Mouse (Mus musculus) splenic B cell, adult 2 months (primary cell): ENCODE results near the gene Wdr82.
A peak's percentile ranks its signal among the peaks of the same experiment; 100 is the strongest.
"Not testable (repeated sequence)": the region's sequence is repeated elsewhere in the genome, so short reads cannot be mapped to it uniquely, and the experiment has no call there.

Experiments used
- DNase-seq: peaks from one replicate; pipeline ENCODE4 v3.0.0-alpha.2; 2011; ENCODE audit warnings: low read depth, low spot score
- H3K27me3 ChIP-seq: 2 replicates; pipeline ENCODE4 v1.6.1; 2012; ENCODE audit warnings: mild to moderate bottlenecking, low read length, moderate library complexity, mixed read lengths; ENCODE audit not compliant: control insufficient read depth, poor library complexity, insufficient read depth, severe bottlenecking
- H3K36me3 ChIP-seq: 2 replicates; pipeline ENCODE4 v1.6.1; 2012; ENCODE audit warnings: mild to moderate bottlenecking, low read length, moderate library complexity, mixed read lengths; ENCODE audit not compliant: control insufficient read depth, poor library complexity, insufficient read depth, severe bottlenecking

The Wdr82 gene

DNA sequence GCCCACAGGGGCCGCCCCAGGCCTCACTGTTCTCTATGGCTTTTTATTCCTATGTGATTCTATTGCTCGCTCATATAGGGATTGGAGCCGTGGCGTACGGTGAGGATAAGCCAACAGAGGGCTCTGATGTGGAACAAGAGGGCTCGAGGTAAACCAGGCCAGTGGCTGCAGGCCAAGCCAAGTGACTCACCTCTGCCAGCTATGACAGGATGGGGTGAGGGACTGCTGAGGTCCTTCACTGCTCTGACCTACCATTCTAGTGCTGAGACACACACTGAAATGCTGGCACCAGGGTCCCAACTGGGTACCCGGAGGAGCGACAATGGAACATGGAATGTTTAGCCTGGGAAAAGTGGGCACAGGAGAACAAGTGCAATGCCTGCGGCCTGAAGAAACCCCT is 16.6 kb upstream of the Wdr82 start:
- Histone ChIP-seq H3K27me3 (no peaks in the 10 kb centered on the region), H3K36me3 (no peaks in the 10 kb centered on the region)
- no peak for DNase-seq

DNA sequence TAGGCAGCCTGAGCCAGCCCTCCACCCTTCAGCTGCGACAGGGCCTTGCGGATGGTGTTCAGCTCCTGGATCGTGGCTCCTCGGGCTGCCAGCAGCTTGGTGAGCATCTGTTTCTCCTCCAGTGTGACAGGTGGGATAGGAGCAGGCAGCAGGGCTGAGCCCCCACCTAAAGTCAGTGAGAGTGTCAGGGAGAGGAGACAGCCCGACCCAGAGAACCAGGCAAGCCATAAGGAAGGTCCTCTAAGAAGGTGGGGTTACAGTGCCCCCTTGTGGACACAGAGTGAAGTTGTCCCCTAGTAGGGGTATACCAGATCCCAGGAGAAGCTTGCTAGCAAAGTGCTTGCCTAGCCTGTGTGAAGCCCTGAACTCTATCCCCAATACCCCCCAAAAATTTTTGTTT is 14.3 kb upstream of the Wdr82 start:
- H3K27me3 ChIP-seq = no peaks in the 10 kb centered on the region
- peak; percentile 67 for DNase-seq
- H3K36me3 ChIP-seq = no peaks in the 10 kb centered on the region

DNA sequence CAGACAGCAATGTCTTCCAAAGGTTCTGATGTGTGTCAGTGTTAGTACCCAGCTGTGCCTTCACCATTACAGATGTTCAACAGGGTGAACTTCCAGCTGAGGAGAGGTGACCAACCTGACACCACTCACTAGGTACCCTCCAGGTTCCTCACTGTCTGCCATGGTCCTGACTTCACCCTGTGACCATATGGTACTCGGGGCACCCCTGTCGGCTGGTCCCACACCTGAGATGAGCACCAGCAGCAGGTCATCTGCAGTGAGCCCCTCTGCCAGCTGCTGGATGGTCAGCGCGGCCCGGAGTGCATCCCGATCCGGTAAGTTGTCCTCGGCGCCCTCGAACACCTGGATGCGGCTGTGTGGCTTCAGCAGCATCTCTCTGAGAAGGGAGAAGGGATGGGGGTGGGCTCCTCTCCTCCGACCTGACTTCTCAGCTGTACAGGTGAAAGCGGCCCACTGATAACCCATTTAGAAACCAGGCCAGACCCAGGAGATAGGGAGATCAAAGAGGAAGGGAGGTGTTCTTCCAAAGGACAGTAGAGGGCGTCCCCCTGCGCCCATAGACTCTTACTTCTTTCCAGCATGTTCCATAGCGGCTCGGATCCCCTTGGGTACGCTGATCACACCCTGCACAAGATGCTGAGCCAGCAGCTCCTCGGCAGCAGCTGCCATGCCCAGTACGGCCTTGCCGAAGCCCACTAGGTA is 13.7 kb upstream of the Wdr82 start:
- H3K27me3 ChIP-seq = no peaks in the 10 kb centered on the region
- no peak for DNase-seq
- no peaks in the 10 kb centered on the region for H3K36me3 ChIP-seq

DNA sequence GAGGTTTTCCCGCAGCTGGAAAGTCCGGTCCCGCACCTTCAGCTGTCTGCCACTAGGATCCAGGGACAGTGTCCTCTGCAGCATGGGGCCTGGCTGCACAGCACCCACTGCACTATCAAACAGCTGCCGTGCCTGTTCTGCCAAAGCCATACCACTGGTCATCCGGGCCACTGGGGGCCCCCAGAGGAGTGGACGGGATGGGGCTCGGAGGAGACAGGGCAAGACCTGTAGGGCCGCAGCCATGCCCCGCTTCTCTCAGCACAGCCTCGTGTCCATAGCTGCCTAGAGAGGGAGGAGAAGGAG is 13.2 kb upstream of the Wdr82 start:
- H3K36me3 ChIP-seq = no peaks in the 10 kb centered on the region
- no peaks in the 10 kb centered on the region for H3K27me3 ChIP-seq
- DNase-seq = no peak

DNA sequence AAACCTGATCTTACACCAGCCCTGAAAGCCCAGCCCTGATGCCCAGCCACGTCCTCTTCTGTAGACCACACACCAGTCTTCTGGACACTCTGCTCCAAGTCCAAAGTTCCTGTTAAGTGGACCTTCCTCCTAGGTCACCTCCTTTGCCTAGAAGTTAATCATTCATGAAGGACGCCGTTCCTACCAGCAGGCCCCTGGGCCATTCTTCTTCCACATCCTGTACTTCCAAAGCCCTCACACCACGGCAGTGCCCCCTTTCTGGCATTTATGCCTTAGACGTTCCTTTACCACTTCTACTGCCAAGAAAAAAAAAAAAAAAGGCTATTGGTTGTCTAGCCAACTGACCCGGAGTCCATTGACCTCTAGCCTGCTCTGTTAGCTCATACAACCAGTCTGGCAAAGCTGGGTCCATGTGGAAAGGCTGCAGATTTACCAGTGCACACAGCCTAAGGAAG is 12.7 kb upstream of the Wdr82 start, which contains the start of gene Glyctk:
TSS of gene Glyctk (minus strand) at position 102 of the 455 bp plus-strand sequence.
- no peaks in the 10 kb centered on the region for H3K27me3 ChIP-seq
- no peak for DNase-seq
- no peaks in the 10 kb centered on the region for H3K36me3 ChIP-seq

DNA sequence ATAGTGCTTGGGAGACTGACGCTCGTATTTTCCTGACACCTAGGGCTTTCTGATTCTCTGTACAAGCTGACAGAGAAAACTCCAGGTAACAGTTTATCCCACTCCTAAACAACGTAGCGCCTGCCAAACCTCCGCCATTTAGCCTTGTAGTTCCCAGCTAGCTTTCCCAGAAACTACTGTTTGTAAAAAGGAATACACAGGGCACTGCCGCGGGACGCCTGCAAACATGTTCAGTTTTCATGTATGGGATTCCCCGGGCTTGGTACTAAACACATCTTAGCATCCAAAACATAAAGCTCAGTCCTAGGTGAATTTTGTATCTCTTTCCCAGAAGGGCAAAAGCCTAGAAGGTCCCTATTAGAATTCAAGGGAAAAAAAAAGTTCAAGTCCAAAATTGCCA is 11.5 kb upstream of the Wdr82 start:
- H3K27me3 ChIP-seq = no peaks in the 10 kb centered on the region
- DNase-seq = no peak
- H3K36me3 ChIP-seq = no peaks in the 10 kb centered on the region

DNA sequence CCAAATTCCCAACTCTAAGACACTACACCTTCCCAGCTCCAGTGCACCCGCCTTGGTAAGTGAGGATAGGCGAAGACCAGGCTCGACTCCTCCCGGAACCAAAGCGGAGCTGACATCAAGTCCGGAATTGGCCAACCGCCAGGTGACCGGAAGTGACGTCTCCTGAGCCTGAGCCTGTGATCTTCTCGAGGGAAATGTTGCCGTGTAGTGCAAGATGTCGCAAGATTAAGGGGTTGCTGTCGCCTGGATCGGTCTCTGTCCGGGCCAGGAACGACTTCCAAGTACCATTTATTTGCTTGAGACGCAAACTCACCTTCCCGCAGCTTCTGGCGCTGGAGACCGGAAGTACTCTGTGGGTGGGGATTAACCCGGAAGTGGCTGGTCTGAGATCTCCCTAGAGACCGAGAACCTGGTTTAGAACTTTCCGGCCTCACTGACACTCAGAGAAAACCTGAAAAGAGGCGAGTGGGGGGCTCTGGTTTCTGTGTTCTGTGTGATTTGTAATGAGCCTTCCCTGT is 10.9 kb upstream of the Wdr82 start:
- DNase-seq = peak; percentile 93
- Histone ChIP-seq H3K27me3 (0 out of 2 replicates have a peak, but pooled peaks cover 2% of the 10 kb centered on the region), H3K36me3 (no peaks in the 10 kb centered on the region)

DNA sequence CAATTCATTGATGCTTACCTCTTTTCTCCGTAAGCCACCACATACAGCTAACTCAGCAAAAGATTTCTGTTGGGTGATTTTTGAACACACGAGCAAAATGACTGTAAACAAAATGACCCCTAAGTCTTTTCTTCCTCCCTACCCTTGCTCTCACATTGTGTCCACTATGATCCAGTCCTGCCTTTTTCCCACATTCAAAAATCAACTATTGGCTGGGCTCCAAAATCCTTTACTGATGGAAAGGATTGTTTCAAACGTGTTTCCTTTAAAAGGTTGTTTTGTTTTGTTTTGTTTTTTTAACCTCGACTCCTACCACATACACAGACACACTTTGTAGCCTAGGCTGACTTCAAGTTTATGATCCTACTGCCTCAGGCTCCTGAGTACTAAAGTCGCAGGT is 10.3 kb upstream of the Wdr82 start:
- DNase-seq = no peak
- H3K27me3 ChIP-seq = 0 out of 2 replicates have a peak, but pooled peaks cover 2% of the 10 kb centered on the region
- no peaks in the 10 kb centered on the region for H3K36me3 ChIP-seq

DNA sequence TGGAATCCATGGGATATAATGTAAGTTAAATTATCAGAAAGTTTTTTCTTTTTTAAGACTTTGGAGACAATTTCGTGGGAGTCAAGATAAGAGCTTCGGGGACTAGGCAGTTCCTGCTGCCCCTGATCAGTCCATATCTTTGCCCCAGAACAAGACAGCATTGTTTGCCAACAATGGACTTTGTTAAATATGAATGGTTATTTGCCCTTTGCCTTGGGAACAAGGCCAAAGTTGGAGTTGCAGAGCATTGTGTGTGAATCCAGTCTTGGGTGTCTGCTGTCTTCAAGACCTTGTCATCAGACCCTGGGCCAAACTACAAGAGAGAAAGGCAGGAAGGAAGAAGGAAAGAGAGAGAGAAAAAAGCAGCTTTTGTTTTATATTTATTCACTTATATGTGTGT is 4.0 kb upstream of the Wdr82 start:
- 0 out of 2 replicates have a peak, but pooled peaks cover 2% of the 10 kb centered on the region for H3K27me3 ChIP-seq
- no peak for DNase-seq

DNA sequence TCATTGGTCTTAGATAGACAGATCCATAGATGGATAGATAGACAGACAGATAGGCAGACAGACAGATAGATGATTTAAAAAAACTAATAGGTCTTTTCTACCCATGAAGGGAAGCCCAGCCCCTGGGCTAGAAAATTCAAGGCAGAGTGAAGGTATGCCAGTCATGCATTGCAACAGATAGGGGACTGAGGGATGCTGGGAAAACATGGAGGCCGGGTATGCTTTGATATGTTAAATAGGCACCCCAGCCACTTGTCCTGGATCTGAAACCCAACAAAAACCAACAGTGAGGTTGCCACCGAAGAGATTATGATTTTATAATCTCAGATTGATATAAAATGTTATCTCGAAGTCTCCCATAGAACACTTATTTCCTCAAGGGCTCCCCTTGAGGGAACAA is 3.5 kb upstream of the Wdr82 start:
- 0 out of 2 replicates have a peak, but pooled peaks cover 2% of the 10 kb centered on the region for H3K27me3 ChIP-seq
- no peaks in the 10 kb centered on the region for H3K36me3 ChIP-seq
- DNase-seq = no peak

More for the DNA sequence above, 4.0 kb upstream of the Wdr82 start:
- H3K36me3 ChIP-seq = no peaks in the 10 kb centered on the region

DNA sequence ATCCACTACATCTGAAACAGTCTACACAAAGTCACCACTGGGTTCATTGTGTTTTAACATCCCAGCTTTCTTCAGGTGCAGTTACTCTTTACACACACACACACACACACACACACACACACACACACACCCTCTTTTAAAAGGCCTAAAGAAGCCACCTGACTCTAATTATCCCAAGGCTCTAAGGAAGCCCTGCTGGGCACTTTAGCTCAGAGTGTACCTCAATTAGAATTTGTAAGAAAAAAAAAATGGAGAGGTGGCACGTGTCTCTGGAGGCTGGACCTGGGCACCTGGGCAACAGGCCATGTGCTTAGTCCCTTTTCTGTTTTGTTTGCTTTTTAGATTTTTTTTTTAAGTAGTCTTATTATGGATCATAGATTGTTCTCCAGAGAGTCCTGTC is 3.0 kb upstream of the Wdr82 start:
- DNase-seq = no peak
- Histone ChIP-seq H3K36me3 (no peaks in the 10 kb centered on the region), H3K27me3 (0 out of 2 replicates have a peak, but pooled peaks cover 2% of the 10 kb centered on the region)

DNA sequence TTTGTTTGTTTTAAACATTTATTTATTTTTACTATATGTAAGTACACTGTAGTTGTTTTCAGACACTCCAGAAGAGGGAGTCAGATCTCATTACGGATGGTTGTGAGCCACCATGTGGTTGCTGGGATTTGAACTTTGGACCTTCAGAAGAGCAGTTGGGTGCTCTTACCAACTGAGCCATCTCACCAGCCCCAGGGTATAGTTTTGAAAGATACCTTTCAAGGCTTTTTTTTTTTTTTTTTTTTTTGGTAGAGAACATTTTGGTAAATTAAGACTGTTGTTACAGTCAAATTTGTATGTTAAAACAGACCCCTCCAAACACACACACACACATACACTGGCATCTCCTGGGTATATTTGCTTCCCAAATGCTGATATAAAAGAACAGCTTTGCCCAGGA is 1.7 kb upstream of the Wdr82 start:
- not testable (repeated sequence) for DNase-seq, H3K36me3 ChIP-seq, H3K27me3 ChIP-seq

DNA sequence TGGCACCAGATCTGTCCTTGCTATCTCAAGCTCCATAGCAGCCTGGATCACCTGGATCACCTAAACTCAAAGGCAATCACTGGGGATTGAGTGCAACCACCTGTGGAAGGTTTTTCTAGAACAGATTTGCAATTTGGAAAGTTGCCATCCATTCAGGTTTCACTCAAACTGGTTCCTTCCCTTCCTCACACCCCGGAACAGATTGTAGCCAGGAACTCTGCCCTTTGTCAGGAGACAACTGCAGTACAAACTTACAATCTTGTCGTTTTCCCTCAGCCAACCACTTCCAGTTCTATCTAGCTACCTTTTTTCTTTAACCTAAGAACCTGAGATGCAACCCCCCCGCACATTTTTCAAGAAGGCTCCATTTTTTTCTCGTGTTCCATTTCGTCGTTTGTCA is 811 bp upstream of the Wdr82 start:
- H3K36me3 ChIP-seq = no peaks in the 10 kb centered on the region

DNA sequence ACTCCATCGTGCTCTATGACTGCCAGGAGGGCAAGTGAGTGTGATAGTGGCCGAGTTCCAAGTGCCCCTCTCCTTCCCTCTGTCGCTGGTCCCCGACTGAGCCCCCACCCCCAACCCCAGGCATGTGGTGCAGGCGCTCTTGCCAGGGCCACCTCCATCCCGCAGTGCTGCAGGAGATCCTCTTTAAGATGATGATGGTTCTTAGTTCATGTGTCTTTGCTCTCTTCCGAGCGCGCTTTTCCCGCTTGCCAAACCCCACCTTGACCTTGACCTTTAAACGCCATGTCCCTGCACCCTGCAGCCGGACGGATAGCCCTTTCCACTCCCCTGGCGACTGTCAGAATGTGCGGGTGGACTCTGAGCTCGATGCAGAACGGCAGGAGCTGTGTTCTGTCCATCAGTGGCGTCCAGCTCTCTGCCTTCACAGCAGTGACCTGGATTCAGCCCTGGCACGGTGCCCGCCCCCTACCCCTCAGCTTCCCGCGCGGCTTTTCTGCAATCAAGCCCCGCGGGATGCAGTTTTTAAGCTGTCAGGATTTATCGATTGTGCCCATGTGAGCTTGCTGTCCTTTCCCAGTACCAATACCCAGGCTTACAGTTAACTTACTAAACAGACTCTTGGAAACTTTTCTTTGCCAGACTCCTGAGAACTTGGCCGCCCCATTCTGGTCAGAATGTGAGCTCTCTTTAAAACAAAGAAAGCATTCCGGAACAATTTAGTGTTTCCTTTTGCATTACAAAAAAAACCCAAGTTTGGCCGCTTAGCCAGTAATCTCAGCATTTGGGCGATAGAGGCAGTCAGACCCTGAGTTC is 824 bp downstream of the Wdr82 start:
- no peak for DNase-seq
- H3K36me3 ChIP-seq = no peaks in the 10 kb centered on the region
- H3K27me3 ChIP-seq = no peaks in the 10 kb centered on the region

More for the DNA sequence above, 811 bp upstream of the Wdr82 start:
- H3K27me3 ChIP-seq = no peaks in the 10 kb centered on the region
- DNase-seq = no peak

DNA sequence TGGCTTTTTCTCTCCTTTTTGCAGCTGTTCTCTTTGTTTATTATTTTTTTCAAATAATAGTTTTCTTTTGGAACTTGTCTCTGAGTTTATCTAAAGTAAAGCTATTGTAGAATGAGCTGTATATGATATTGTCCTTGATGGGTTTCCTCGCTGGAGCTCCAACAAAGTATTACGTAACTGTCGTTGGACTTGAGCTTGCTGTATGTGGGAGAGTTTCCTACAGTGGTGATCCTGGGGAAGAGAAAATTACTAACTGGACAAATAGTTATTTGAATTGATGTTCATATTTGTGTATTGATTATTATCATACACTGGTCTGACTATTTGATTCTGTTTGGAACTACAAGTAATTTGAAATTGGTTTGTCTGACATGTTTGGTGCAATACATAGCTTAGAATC is 1.8 kb downstream of the Wdr82 start:
- no peak for DNase-seq
- Histone ChIP-seq H3K27me3 (no peaks in the 10 kb centered on the region), H3K36me3 (0 out of 2 replicates have a peak, but pooled peaks cover 1% of the 10 kb centered on the region)
